Mouse (Mus musculus) embryonic stem cell, embryonic (primary cell): ENCODE measurements around the gene Snx30.

ENCODE experiments used
- CTCF ChIA-PET, 4 experiments: fragments of 300-600 bp in 2 of 4; fragments of 350-600 bp in 2 of 4; sonication (Branson Sonifier 250); formaldehyde crosslinking; loops; one replicate each; lab custom pipeline; 2022; ENCODE audit warnings: inconsistent platforms in 2 of 4; lab: Charles Lee
- POLR2A ChIA-PET, 4 experiments: fragments of 300-600 bp in 2 of 4; fragments of 350-600 bp in 2 of 4; sonication (Branson Sonifier 250); formaldehyde crosslinking; loops; one replicate each; lab custom pipeline; 2022; ENCODE audit warnings: antibody characterized with exemption in 4 of 4, inconsistent platforms in 1 of 4; lab: Charles Lee

The Snx30 gene

GRCm38 (mm10) chr4:59783685-59784279 is 21.9 kb upstream of the Snx30 start:
- CTCF ChIA-PET, result interaction anchor here (0.6 to 5.0 kb wide), 7 partner anchors 10 to 144 kb away, joined by 3 to 26 read pairs (median 3); partner anchors contain the start of gene Snx30 (in 1 of the 4)
- POLR2A ChIA-PET, result interaction anchor here (0.6 to 7.5 kb wide), 40 partner anchors 9 to 595 kb away, joined by 3 to 55 read pairs (median 4); partner anchors contain the start of genes Snx30 (in 3 of the 4), E130308A19Rik (in 2 of the 4), Hsdl2 (in 1 of the 4) and Ugcg (in 1 of the 4)

GRCm38 (mm10) chr4:59785412-59785811 is 20.2 kb upstream of the Snx30 start:
- POLR2A ChIA-PET, result interaction anchor here in 3 of 4 experiments (0.5 to 7.5 kb wide), 8 partner anchors 10 to 78 kb away, joined by 3 to 55 read pairs (median 4); partner anchors contain the start of gene Snx30 (in 2 of the 3)
- CTCF ChIA-PET, result interaction anchor here in 3 of 4 experiments (0.5 to 5.0 kb wide), 9 partner anchors 9 to 1829 kb away, joined by 3 to 26 read pairs (median 4); partner anchors contain the start of gene Snx30 (in 1 of the 3)

- ChIA-PET CTCF (interaction anchor here (0.5 to 5.0 kb wide), 27 partner anchors 9 to 651 kb away, joined by 3 to 26 read pairs (median 4); partner anchors contain the start of genes Inip (in 1 of the 4) and Snx30 (in 1 of the 4)), POLR2A (interaction anchor here in 3 of 4 experiments (1.0 to 3.8 kb wide), 6 partner anchors 11 to 114 kb away, joined by 3 to 17 read pairs (median 4); partner anchors contain the start of gene Snx30 (in 3 of the 3))
These were observed 19.0 kb upstream of the Snx30 start for GRCm38 (mm10) chr4:59786661-59787060.

- ChIA-PET POLR2A (interaction anchor here in 3 of 4 experiments (1.0 to 3.8 kb wide), 6 partner anchors 10 to 115 kb away, joined by 3 to 17 read pairs (median 4); partner anchors contain the start of gene Snx30 (in 3 of the 3)), CTCF (interaction anchor here (0.6 to 5.0 kb wide), 22 partner anchors 8 to 651 kb away, joined by 3 to 26 read pairs (median 5); partner anchors contain the start of gene Snx30 (in 1 of the 4))
These were observed 18.5 kb upstream of the Snx30 start for GRCm38 (mm10) chr4:59787126-59787525.

- POLR2A ChIA-PET, result interaction anchor here in 2 of 4 experiments (0.6 to 3.8 kb wide), 3 partner anchors 16 to 92 kb away, joined by 3 to 17 read pairs (median 3); partner anchors contain the start of gene Snx30 (in 2 of the 2)
- CTCF ChIA-PET, result interaction anchor here in 2 of 4 experiments (1.0 to 1.8 kb wide), 2 partner anchors 82 to 140 kb away, joined by 3 to 4 read pairs; no protein-coding TSS in a partner anchor
These were observed 16.6 kb upstream of the Snx30 start for GRCm38 (mm10) chr4:59789015-59789414.

- CTCF ChIA-PET, result interaction anchor here in 2 of 4 experiments (0.6 to 1.5 kb wide), 5 partner anchors 10 to 26 kb away, joined by 3 to 4 read pairs (median 3); partner anchors contain the start of gene Snx30 (in 1 of the 2)
- POLR2A ChIA-PET, result interaction anchor here in 2 of 4 experiments (1.0 to 1.6 kb wide), 3 partner anchors 10 to 12 kb away, joined by 3 to 7 read pairs (median 4); partner anchors contain the start of gene Snx30 (in 1 of the 2)
These were observed 12.0 kb upstream of the Snx30 start for GRCm38 (mm10) chr4:59793626-59794025.

GRCm38 (mm10) chr4:59794116-59794515 is 11.5 kb upstream of the Snx30 start:
- POLR2A ChIA-PET, result interaction anchor here in 2 of 4 experiments (1.1 to 1.6 kb wide), 2 partner anchors 11 kb away, joined by 4 to 7 read pairs; partner anchors contain the start of gene Snx30 (in 1 of the 2)
- CTCF ChIA-PET, result interaction anchor here in 2 of 4 experiments (0.6 to 1.5 kb wide), 5 partner anchors 10 to 25 kb away, joined by 3 to 4 read pairs (median 3); partner anchors contain the start of gene Snx30 (in 1 of the 2)

- POLR2A ChIA-PET, result interaction anchor here in 2 of 4 experiments (0.8 to 1.4 kb wide), 6 partner anchors 10 to 106 kb away, joined by 3 to 5 read pairs (median 4); partner anchors contain the start of gene Snx30 (in 2 of the 2)
- CTCF ChIA-PET, result interaction anchor here in 2 of 4 experiments (0.7 to 1.9 kb wide), 7 partner anchors 9 to 75 kb away, joined by 3 to 8 read pairs (median 4); partner anchors contain the start of gene Snx30 (in 2 of the 2)
These were observed 9.7 kb upstream of the Snx30 start for GRCm38 (mm10) chr4:59795788-59796455.

GRCm38 (mm10) chr4:59800181-59800580 is 5.5 kb upstream of the Snx30 start:
- ChIA-PET POLR2A (interaction anchor here in 1 of 4 experiments (1.2 kb wide), 1 partner anchor 24 kb away, joined by 4 read pairs; no protein-coding TSS in a partner anchor), CTCF (no interaction called here)

- ChIA-PET CTCF (interaction anchor here in 1 of 4 experiments (0.6 kb wide), 1 partner anchor 15 kb away, joined by 4 read pairs; no protein-coding TSS in a partner anchor), POLR2A (interaction anchor here in 1 of 4 experiments (0.6 to 0.7 kb wide), 3 partner anchors 49 to 126 kb away, joined by 3 read pairs; no protein-coding TSS in a partner anchor)
These were observed 4.2 kb upstream of the Snx30 start, which contains the start of gene Inip for GRCm38 (mm10) chr4:59801489-59801888. Gene Inip, minus strand, starts transcription at chr4:59801589.

GRCm38 (mm10) chr4:59802107-59802506 is 3.5 kb upstream of the Snx30 start:
- ChIA-PET CTCF (no interaction called here), POLR2A (interaction anchor here in 1 of 4 experiments (0.6 to 0.7 kb wide), 3 partner anchors 49 to 126 kb away, joined by 3 read pairs; no protein-coding TSS in a partner anchor)

GRCm38 (mm10) chr4:59802792-59803191 is 2.8 kb upstream of the Snx30 start:
- ChIA-PET POLR2A (interaction anchor here in 1 of 4 experiments (0.6 kb wide), 2 partner anchors 17 to 592 kb away, joined by 3 to 4 read pairs; no protein-coding TSS in a partner anchor), CTCF (no interaction called here)

- ChIA-PET CTCF (interaction anchor here in 1 of 4 experiments (0.6 kb wide), 1 partner anchor 125 kb away, joined by 3 read pairs; no protein-coding TSS in a partner anchor), POLR2A (interaction anchor here in 1 of 4 experiments (0.6 kb wide), 2 partner anchors 18 to 593 kb away, joined by 3 to 4 read pairs; no protein-coding TSS in a partner anchor)
These were observed 2.3 kb upstream of the Snx30 start for GRCm38 (mm10) chr4:59803358-59803757.

GRCm38 (mm10) chr4:59804754-59805153 is 886 bp upstream of the Snx30 start:
- ChIA-PET POLR2A (interaction anchor here in 3 of 4 experiments (0.7 to 4.5 kb wide), 23 partner anchors 11 to 178 kb away, joined by 3 to 62 read pairs (median 5); partner anchors contain the start of genes E130308A19Rik (in 1 of the 3) and Slc46a2 (in 1 of the 3)), CTCF (interaction anchor here in 2 of 4 experiments (1.0 to 1.2 kb wide), 3 partner anchors 9 to 20 kb away, joined by 3 to 4 read pairs (median 3); no protein-coding TSS in a partner anchor)

GRCm38 (mm10) chr4:59805968-59806878 is 583 bp downstream of the Snx30 start:
- POLR2A ChIA-PET, result interaction anchor here in 3 of 4 experiments (0.6 to 4.5 kb wide), 80 partner anchors 9 to 1315 kb away, joined by 3 to 62 read pairs (median 4); partner anchors contain the start of genes E130308A19Rik (in 2 of the 3), Slc46a2 (in 2 of the 3), Hsdl2 (in 1 of the 3) and Mup6 (in 1 of the 3)

More at GRCm38 (mm10) chr4:59805968-59806878, 583 bp downstream of the Snx30 start:
- CTCF ChIA-PET, result interaction anchor here in 3 of 4 experiments (0.6 to 1.2 kb wide), 16 partner anchors 8 to 122 kb away, joined by 3 to 9 read pairs (median 3); no protein-coding TSS in a partner anchor
